Mouse (Mus musculus): ENCODE measurements around the gene Diablo.

DNA sequence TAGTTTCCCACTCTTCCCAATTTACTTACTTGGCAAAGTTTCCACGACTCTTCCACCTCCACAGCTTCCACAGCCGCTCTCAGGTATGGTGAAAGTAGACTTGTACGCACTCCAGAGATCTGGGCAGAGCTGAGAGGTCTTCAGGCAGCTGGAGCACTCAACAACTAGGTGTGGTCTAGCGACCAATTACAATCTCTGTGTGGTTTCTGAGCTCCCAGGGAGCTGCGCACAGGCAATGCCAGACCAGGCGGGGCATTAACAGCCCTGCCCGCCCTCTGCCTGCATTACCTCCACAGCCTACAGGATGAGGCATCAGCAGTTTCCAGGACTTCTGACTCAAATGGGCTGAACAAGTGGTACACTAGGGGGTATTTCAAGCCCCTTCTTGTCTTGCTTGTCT, 1.3 kb upstream of the Diablo start, which contains the start of gene Gm49027:
- TF ChIP-seq CTCF (IDR thresholded peaks at IDR 0.05; ENCODE audit: borderline replicate concordance, insufficient read depth, low read length), result no peak
- no peak for TF ChIP-seq POLR2A (IDR thresholded peaks at IDR 0.05; ENCODE audit: low read depth, low read length)

All from embryonic fibroblast, embryonic 13.5 days (primary cell).